Mouse (Mus musculus) cortical plate, adult 2 months (tissue): ENCODE measurements at regions not wholly inside any gene's neighbourhood (a gene's known extent, or its start where the extent isn't known, plus 50 kb on each side); places are given as distances from the start of the nearest gene placed in this dataset.

ENCODE experiments used
- CTCF ChIP-seq: fragments of 200-500 bp; IDR thresholded peaks from 2 replicates; pipeline ENCODE4 v1.5.1; 2011; ENCODE audit warnings: mild to moderate bottlenecking, control low read depth, low read length; ENCODE audit not compliant: insufficient read depth; ENCODE audit errors: extremely low read depth
- POLR2A ChIP-seq: fragments of 200-500 bp; IDR thresholded peaks from 2 replicates; pipeline ENCODE4 v1.6.1; 2011; ENCODE audit warnings: mild to moderate bottlenecking, low read length, control low read depth; ENCODE audit not compliant: insufficient read depth; ENCODE audit errors: extremely low read depth

GRCm38 (mm10) chr2:117010942-117011341, 110.2 kb upstream of the Spred1 start:
- TF ChIP-seq CTCF, result no peak
- TF ChIP-seq POLR2A, result no peak
